Mouse (Mus musculus) thymus, adult 2 months (tissue): ENCODE measurements around the gene Dzip3.

Experiments
- CTCF ChIP-seq: fragments of 200-500 bp; IDR thresholded peaks from 2 replicates; pipeline ENCODE4 v1.5.1; 2012; ENCODE audit warnings: mild to moderate bottlenecking, control low read depth, low read length, moderate library complexity, borderline replicate concordance; ENCODE audit not compliant: control insufficient read depth, poor library complexity, insufficient read depth; ENCODE audit errors: extremely low read depth
- POLR2A ChIP-seq: fragments of 200-500 bp; IDR thresholded peaks from 2 replicates; pipeline ENCODE4 v1.6.1; 2012; ENCODE audit warnings: mild to moderate bottlenecking, low read length, control low read depth, moderate library complexity; ENCODE audit not compliant: control insufficient read depth, poor library complexity, insufficient read depth; ENCODE audit errors: extremely low read depth

- no peak for TF ChIP-seq POLR2A
- no peak for TF ChIP-seq CTCF
Measured at GRCm38 (mm10) chr16:48989700-48990099, 4.3 kb downstream of the Dzip3 start.
